Mouse (Mus musculus) lung, postnatal 0 days (tissue): ENCODE data around the gene Tcte1. TPM values are rescaled to one million over a fixed set of nuclear protein-coding genes. Genes with fewer than 3 reads are reported as not detected.

Source experiments
- ATAC-seq: fragments of 200-750 bp; cut with Nextera tagmentation; 2 replicates; pipeline ENCODE4 v1.8.0; 2017; ENCODE audit warnings: moderate library complexity
- DNase-seq: peaks from one replicate; pipeline ENCODE4 v3.0.0-alpha.2; 2016; ENCODE audit warnings: low spot score
- H3K27ac ChIP-seq: fragments of 300-500 bp; sonication (generic); 2 replicates; pipeline ENCODE4 v1.5.1; 2014; ENCODE audit warnings: antibody characterized with exemption, mild to moderate bottlenecking, low read length, mixed read lengths
- H3K27me3 ChIP-seq: fragments of 300-500 bp; sonication (generic); replicated peaks from 2 replicates; pipeline ENCODE4 v1.6.1; 2014; ENCODE audit warnings: low read length, mixed read lengths; ENCODE audit not compliant: insufficient read depth
- H3K36me3 ChIP-seq: fragments of 300-500 bp; sonication (generic); 2 replicates; pipeline ENCODE4 v1.6.1; 2014; ENCODE audit warnings: low read length, mixed read lengths; ENCODE audit not compliant: insufficient read depth
- H3K4me1 ChIP-seq: fragments of 300-500 bp; sonication (generic); 2 replicates; pipeline ENCODE4 v1.6.1; 2014; ENCODE audit warnings: antibody characterized with exemption, low read depth, low read length, mixed read lengths; ENCODE audit not compliant: insufficient read depth
- H3K4me2 ChIP-seq: fragments of 300-500 bp; sonication (generic); replicated peaks from 2 replicates; pipeline ENCODE4 v1.6.1; 2014; ENCODE audit warnings: low read depth, mild to moderate bottlenecking, low read length, moderate library complexity, mixed read lengths
- H3K4me3 ChIP-seq: fragments of 300-500 bp; sonication (generic); 2 replicates; pipeline ENCODE4 v1.5.1; 2014; ENCODE audit warnings: low read depth, low read length
- H3K9ac ChIP-seq: fragments of 300-500 bp; sonication (generic); replicated peaks from 2 replicates; pipeline ENCODE4 v1.6.1; 2014; ENCODE audit warnings: low read depth, mild to moderate bottlenecking
- H3K9me3 ChIP-seq: fragments of 300-500 bp; sonication (generic); 2 replicates; pipeline ENCODE4 v1.6.1; 2016; ENCODE audit warnings: low read length, mixed read lengths
- CTCF ChIP-seq: IDR thresholded peaks from 2 replicates; pipeline ENCODE4 v1.5.1; 2016; ENCODE audit warnings: antibody characterized with exemption, mild to moderate bottlenecking
- EP300 ChIP-seq: IDR thresholded peaks from 2 replicates; pipeline ENCODE4 v1.6.1; 2016; ENCODE audit warnings: antibody characterized with exemption, mild to moderate bottlenecking, control low read depth
- WGBS: fragments of 180-500 bp; shearing (Covaris S2); extraction: QIAGEN DNeasy Blood & Tissue Kit; methylation state at CpG from one replicate; pipeline ENCODE4 v1.1.7; 2014; 5-methylcytosine and 5-hydroxymethylcytosine counted together
- polyA plus RNA-seq: library from polyadenylated mRNA; unstranded; fragments of >200 nt; fragmentation: Nextera tagmentation; extraction: Ambion mirVana; gene quantifications from 2 replicates; pipeline ENCODE4 v1.2.1, GENCODE M21; 2015

Tcte1 gene
- polyA plus RNA-seq, 1 experiment from 2014 or later = 2.8 TPM

DNA sequence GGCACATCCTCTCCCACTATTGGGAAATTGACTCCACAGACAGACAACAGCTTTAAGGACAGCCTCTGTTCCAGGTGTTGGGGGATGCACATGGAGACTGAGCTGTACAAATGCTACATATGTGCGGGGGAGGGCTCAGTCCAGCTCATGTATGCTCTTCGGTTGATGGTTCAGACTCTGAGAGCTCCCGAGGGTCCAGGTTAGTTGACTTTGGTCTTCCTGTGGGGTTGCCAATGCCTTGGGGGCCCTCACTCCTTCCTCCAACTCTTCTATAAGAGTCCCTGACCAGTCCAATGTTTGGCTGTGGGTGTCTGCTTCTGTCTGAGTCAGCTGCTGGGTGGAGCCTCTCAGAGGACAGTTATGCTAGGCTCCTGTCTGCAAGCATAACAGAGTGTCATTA is 29.8 kb downstream of the Tcte1 start:
- H3K4me1 ChIP-seq = peaks cover 9% of the 10 kb centered on the region
- no peaks in the 10 kb centered on the region for H3K36me3 ChIP-seq
- H3K9ac ChIP-seq = no peak overlapping the region
- no peaks in the 10 kb centered on the region for H3K9me3 ChIP-seq
- H3K4me2 ChIP-seq = no peak overlapping the region
- 79% methylated on average over 3 of the region's 3 CpGs for WGBS
- DNase-seq = no peak
- H3K4me3 ChIP-seq = no peak overlapping the region
- TF ChIP-seq CTCF (no peak), EP300 (no peak)
- H3K27ac ChIP-seq = no peak overlapping the region
- H3K27me3 ChIP-seq = peaks cover 18% of the 10 kb centered on the region
- no peak for ATAC-seq

GRCm38 (mm10) chr17:45554420-45554819 is 31.2 kb downstream of the Tcte1 start:
- H3K4me1 ChIP-seq = peaks cover 9% of the 10 kb centered on the region
- H3K27me3 ChIP-seq = peaks cover 9% of the 10 kb centered on the region; the same call in 1 of the 2 replicates
- no peaks in the 10 kb centered on the region for H3K36me3 ChIP-seq
- WGBS = 35% methylated on average over 1 of the region's 1 CpGs
- no peak overlapping the region for H3K27ac ChIP-seq
- no peak overlapping the region for H3K4me2 ChIP-seq
- ATAC-seq (no peak), DNase-seq (no peak)
- no peaks in the 10 kb centered on the region for H3K9me3 ChIP-seq
- H3K9ac ChIP-seq = no peak overlapping the region
- H3K4me3 ChIP-seq = no peak overlapping the region
- TF ChIP-seq CTCF = no peak

DNA sequence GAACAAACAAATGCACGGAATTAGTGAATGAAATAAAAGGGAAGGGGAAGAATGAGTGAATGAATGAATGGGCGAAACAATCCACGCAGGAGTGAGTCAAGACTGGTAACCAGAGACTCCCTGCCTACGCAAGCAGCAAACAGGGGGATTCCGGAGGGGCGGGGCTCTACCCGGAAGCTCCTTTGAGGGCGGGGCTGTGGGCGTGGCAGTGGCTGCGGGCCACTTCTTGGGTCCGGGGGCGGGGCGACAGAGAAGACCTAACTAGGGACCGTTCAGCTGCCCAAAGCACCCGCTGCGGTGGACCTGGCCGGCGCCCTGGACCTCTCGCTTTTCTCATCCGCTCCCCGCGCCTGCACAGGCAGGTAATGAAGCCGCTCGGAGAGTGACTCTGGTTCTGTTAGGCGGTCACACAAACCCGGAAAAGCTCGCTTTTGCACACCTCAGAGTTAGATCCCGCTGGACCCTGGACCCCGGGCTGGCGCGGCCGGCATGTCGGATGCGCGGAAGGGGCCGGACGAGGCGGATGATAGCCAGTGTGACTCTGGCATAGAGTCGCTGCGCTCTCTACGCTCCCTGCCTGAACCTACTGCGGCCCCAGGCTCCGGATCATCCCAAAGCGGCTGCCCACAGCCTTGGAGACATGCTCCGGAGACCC is 32.3 kb downstream of the Tcte1 start, which contains the start of gene Nfkbie:
TSS of gene Nfkbie (plus strand) at position 252 of the 655 bp plus-strand sequence.
- no peaks in the 10 kb centered on the region for H3K36me3 ChIP-seq
- peak within 1 kb of the TSS; percentile 96 for H3K4me2 ChIP-seq
- peak within 1 kb of the TSS; percentile 50 for H3K9ac ChIP-seq
- TF ChIP-seq CTCF (no peak), EP300 (no peak)
- H3K4me3 ChIP-seq = peak within 1 kb of the TSS; percentile 51
- no peaks in the 10 kb centered on the region for H3K9me3 ChIP-seq
- peak; percentile 96 for DNase-seq
- ATAC-seq = peak; percentile 90
- peaks cover 9% of the 10 kb centered on the region for H3K4me1 ChIP-seq
- 2% methylated on average over 43 of the region's 45 CpGs for whole genome bisulfite sequencing
- no peak within 1 kb of the TSS for H3K27ac ChIP-seq
- 0 out of 2 replicates have a peak, but pooled peaks cover 8% of the 10 kb centered on the region for H3K27me3 ChIP-seq

- no peaks in the 10 kb centered on the region for H3K36me3 ChIP-seq
- peak overlapping the region; percentile 51 for H3K4me3 ChIP-seq
- 0 out of 2 replicates have a peak, but pooled peaks cover 3% of the 10 kb centered on the region for H3K27me3 ChIP-seq
- H3K27ac ChIP-seq = no peak overlapping the region
- TF ChIP-seq EP300 (no peak), CTCF (no peak)
- peaks cover 9% of the 10 kb centered on the region for H3K4me1 ChIP-seq
- H3K4me2 ChIP-seq = peak overlapping the region; percentile 96
- WGBS = under 1% methylated on average over 14 of the region's 14 CpGs
- peak overlapping the region; percentile 50 for H3K9ac ChIP-seq
- DNase-seq = no peak
- H3K9me3 ChIP-seq = no peaks in the 10 kb centered on the region
- ATAC-seq = no peak
Observed at GRCm38 (mm10) chr17:45556107-45556489, 32.9 kb downstream of the Tcte1 start.

DNA sequence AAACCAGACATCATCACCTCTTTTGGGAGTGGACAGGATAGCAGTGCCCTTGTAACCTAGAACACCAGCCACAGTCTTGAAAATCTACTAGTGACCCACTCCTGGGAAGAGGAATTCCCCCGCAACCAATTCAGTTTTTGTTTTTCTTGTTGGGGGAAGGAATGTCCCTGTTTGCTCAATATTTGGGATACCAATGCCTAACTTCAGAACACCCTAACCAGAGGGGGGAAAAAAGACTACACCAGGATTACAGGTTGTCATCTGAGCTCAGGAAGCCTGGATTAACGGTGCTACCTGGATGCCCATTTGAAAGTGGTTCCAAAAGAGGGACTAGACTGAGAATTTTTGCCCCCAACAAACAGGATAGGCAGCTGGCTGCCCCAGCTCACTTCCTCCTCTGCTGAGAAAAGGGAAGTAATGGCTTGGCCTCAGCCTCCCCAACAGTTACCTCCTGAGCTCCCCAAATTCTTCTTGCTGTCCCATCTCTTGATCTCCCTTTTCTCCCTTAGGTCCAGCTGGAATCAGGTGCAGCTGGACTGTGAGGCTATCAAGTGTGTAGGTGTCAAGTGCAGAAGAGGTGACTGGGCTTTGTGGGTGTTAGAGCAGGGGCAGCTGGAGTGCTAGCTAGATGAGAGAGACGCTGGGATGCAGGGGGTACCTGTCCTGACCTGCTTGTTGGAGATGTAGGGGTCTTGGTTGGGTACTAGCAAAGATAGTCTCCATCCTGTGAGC is 33.4 kb downstream of the Tcte1 start:
- Histone ChIP-seq H3K9me3 (no peaks in the 10 kb centered on the region), H3K9ac (no peak overlapping the region)

DNA sequence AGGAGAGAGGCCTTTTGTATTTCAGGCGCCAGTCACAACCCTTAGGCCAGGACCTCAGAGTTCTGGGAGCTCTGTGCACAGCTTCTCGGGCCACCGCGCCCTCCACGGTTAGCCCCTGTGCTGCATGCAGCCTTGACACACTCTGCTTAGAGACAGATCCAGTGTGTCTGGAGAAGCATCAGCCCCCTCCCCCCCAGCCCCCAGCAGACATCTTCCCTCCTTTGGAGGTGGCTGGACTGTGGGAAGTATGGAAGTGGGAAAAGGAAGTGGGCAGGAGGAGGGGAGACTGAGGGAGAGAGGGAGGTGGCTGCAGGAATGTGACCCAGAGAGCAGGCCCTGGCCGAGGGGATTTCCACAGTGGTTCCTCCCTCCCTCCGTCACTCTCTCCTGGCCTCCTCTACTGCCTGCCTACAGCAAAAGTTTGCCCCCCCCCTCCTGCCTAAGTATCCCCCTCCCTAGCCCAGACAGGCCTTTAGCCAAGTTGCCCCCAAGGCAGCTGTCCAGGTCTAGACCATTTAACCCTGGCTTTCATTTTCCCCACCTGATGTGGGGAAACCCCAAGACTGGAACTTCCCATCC is 34.1 kb downstream of the Tcte1 start:
- H3K36me3 ChIP-seq = no peaks in the 10 kb centered on the region
- WGBS = 58% methylated on average over 6 of the region's 7 CpGs
- peaks cover 9% of the 10 kb centered on the region for H3K4me1 ChIP-seq
- TF ChIP-seq EP300 = no peak
- no peak for TF ChIP-seq CTCF
- no peak overlapping the region for H3K9ac ChIP-seq
- no peaks in the 10 kb centered on the region for H3K27me3 ChIP-seq
- no peak overlapping the region for H3K4me3 ChIP-seq
- ATAC-seq (no peak), DNase-seq (no peak)
- H3K27ac ChIP-seq = no peak overlapping the region
- H3K9me3 ChIP-seq = no peaks in the 10 kb centered on the region
- H3K4me2 ChIP-seq = no peak overlapping the region; the same call in 1 of the 2 replicates

More for the DNA sequence above, 33.4 kb downstream of the Tcte1 start:
- H3K4me3 ChIP-seq = peak overlapping the region; percentile 51; the same call in 1 of the 2 replicates
- H3K36me3 ChIP-seq = no peaks in the 10 kb centered on the region
- H3K27ac ChIP-seq = no peak overlapping the region
- TF ChIP-seq CTCF = no peak
- no peak for TF ChIP-seq EP300
- peaks cover 9% of the 10 kb centered on the region for H3K4me1 ChIP-seq
- WGBS = 68% methylated on average over 3 of the region's 3 CpGs
- peak overlapping the region; percentile 96 for H3K4me2 ChIP-seq
- H3K27me3 ChIP-seq = no peaks in the 10 kb centered on the region
- no peak for DNase-seq
- ATAC-seq = no peak
